Mouse (Mus musculus): Measurements from ENCODE around the gene Kif2a.
A peak's percentile ranks its signal among the peaks of the same experiment; 100 is the strongest.

Gene Kif2a

DNA sequence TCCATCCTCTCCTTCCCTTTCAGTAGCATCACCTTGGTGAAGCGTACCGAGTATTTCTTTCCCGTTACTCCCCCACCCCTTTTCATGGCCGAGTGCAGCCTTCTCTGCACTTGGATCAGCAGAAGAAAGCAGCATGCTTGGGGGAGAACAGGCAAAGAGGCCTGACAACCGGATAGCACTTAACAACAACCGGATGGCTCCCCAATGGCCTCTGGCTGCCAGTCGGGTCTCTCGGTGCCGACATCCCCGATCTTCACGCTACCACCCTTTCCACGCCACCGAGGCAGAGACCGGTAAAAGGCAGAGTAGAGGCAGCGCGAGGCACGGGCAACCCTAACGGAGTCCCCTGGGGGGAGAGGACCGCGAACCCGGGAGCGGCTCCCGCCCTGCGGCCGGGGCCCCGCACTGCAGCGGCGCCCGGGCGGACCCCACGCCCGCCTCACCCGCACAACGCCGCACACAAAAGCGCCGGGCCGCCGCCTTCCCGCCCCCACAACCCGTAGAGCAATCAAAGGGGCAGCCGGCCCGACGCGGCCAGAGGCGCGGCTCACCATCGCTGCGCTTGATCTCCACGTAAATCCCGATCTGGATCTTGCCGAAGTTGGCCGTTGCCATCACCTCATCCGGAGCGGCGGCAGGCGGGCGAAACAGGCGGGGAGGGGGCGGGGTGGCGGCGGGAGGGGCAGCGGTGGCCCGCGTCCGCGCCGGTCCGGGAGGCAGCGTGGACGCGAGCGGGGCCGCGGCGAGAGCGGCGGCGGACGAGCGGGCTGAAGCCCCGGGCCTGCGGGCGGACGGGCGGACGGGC lies at the start of gene Kif2a:
TSS of gene Kif2a (minus strand) at position 666 of the 805 bp plus-strand sequence.
- peak; percentile 75 for DNase-seq

DNA sequence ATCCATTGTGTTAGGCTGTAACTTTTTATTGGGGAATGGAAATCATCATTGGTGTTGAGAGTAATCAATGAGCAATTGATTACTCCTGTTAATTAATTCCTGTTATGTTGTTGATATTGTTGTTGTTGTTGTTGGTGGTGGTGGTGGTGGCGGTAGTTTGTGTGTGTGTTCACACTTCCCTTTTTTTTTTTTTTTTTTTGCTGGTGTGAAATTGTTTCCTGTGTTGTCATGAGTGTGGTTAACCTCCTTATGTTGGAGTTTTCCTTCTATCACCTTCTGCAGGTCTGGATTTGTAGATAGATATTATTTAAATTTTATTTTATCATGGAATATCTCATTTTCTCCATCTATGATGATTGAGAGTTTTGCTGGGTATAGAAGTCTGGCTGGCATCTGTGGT lies 47.1 kb upstream of the Kif2a start:
- no peak for DNase-seq

DNA sequence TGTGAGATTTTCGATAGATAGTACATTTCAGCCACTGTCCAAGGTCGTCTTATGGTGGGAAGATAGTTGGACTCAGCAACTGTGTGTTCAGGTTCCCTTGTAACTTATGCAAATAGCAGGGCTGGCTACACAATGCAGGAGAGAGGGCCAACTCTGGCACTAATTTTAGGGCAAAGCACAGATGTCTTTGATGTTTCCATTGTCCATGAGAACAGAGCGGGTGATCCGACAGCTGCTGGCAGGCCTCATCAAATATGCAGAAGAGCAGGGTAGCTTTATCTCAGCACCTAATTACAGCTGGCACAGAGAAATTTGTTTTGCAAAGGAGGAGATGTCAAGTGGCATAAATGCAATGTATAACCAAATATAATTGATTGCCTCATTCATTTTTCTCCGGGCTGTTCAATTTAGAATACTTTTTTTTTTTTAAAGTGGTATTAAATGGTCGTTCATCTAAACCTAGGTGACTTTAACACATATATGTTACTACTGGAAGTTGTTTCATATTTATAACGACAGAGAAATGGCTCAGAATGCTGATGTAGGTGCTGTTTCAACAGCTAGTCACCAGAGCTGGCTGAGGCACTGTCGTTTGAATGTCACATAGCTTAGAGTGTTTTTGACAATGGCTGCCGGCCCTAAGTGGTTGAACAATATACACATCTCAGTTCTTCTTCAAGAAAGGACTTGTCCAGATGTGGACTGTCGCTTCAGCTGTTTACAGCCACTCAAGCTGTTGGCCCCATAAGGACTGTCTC lies 43.4 kb upstream of the Kif2a start:
- no peak for DNase-seq

DNA sequence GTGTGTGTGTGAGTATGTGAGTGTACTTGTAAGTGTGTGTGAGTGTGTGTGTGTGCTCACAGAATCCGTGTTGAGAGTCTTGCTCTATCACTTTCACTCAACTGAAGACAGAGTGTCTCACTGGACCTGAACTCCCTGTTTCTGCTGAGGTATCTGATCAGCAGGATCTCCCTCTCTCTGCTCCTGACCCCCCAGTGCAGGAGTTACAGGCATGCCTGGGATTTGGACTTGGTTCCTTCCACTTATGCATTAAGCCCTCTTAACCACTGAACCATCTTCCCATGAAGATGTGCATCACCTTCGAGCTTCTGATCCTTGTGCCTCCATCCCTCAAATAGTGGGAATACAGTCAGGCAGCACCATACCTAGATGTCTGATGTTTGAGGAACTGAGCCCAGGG lies 42.3 kb upstream of the Kif2a start:
- DNase-seq: no peak

DNA sequence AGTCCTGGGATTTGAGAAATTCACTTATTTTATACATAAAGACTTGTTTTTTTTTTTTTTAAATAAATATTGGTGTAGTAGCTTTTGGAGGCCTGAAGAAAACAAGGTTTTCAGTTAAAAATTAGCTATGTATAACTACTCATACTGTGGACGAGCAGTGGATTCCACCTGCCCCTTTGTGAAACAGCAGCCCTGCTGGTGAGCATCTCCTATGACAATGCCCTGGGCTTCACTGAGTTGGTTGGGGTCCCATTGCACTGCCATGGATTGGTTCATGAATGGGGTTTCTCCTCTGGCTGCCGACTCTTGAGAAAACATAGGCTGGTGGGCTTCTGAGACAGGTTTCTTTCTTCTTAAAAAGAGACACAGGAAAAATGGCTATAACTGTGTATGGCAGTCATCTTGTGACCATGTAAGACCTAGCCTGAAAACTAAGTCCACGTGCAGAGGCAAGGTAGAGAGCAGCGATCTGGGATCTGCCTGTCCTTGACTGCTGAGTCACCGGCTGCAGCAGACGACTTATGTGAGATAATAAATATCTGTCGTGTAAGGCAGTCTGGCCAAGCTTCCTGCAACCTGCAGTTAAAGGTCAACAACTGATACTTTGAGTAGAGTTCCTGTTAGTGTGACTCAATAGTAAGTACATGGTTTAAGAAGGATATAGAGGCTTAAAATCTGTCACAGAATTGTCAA lies 41.3 kb upstream of the Kif2a start:
- no peak for DNase-seq

DNA sequence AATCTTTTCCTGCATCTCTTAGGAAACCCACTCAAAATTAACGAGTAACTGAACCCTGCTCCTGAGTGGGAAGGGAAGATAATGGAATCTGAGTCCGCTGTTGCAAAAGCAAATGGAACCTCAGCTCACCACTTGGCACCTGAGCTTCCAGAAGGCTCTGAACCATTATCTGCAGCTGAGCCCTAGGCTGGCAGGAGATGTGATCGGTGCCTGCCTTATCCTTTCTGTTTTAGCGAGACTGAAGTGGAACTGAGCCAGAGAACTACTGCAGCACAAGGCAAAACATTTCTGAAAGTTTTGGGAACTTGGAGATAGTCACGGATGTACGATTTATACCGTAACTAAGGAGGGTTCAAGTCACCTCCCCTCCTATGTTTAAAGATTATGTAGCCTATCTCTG lies 38.2 kb upstream of the Kif2a start:
- no peak for DNase-seq

DNA sequence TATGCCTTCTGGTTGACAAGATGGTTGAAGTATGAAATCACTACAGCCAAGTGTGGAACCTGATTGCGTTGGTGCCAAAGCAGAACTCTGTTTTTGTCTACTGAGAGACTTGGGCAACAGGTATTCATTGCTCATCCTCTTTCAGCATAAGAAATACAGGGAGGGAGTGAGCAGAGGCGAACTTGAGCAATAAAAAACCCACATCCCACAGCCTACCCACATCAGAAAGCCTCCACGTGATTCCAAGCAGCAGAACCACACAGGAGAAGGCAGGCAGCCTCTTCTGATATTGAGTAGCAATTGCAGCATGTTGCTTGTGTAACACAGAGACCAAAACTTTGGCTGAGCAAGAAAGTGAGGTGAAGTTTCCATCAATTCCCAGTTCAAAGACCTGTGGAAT lies 37.5 kb upstream of the Kif2a start:
- no peak for DNase-seq

DNA sequence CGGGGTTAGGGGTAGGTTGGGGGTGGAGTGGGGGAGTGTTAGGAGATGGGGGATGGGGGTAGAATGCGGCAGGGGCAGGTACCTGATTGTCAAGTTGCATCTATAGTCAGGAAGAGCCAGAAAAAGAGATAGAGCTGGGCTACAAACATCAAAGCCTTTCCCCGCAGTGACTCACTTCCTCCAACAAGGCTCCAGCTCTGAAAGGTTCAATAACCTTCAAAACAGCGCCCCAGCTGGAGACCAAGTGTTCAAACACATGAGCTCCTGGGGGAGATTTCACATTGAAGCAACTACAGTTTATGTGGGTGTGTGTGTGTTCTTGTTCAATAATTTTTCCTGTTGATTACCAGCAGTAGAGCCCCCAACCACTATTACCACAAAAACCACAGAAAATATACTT lies 34.4 kb upstream of the Kif2a start:
- DNase-seq: peak; percentile 50

DNA sequence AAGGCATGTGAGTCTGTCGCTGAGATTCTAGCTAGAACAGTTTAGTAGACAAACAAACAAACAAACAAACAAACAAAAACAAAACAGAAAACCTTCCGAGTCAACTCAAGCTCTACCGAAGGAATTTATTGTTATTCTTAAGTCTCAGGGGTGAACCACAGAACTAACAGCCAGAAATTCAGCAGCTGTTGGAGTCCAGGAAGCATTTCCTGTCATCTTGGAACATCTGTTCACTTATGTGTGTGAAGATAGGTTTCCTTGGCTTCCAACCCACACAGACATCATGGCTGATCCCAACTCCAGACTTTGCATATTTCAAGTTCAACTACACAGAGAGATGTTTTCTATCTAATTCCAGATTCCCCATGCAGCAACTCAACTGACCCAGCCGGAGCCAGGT lies 32.6 kb upstream of the Kif2a start:
- no peak for DNase-seq

DNA sequence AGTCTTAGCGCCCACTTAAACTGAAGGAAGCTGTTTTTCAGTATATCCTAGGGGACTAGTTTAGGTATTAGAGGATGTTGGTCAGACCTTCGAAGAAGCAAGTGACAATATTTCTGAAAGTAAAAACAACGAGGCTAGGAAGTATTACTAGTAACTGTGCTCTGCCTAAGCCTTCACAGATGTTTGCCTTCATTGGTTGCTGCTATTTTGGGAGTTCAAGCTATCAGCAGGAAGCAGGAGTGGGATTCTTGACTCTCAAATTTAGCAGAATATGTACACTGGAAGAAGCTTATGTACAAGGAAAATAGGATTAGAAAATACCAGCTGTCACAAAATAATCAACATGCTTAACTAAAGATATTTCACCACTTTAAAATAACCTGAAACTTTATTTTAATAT lies 29.4 kb upstream of the Kif2a start:
- DNase-seq: no peak

DNA sequence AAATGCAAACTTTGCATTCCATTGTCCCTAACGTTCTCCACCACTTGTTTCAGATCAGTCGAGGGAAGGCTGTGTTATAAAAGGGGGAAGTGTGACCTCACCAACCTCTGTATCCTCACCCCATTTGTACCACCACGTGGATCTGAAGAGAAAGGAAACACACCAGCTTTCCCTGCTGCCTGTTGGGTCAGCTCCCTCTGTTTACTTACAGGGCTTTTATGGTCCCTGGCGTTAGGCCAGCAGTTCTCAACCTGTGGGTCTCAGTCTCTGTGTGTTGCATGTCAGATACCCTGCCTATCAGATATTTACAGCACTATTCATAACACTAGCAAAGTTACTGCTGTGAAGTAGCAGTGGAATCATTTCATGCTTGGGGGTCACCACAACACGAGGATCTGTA lies 22.3 kb upstream of the Kif2a start:
- DNase-seq: no peak

DNA sequence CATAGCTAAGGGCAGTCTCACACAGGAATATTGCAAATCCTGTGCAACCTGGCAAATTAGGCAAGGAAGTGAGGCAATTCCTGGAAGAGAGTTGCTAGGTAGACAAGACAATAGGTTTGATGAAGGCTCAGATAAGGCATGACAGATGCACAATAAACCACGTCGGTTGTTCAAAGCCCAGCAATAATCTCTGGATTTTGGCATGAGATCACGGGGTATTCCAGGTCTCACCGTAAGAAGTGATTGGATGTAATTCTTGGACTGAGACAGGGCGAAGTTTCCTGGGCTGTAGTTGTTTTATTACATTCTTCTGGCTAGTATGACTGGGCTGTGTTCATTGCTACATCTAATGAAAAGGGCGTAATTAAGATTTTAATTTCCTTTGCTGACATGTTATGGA lies 20.6 kb upstream of the Kif2a start:
- DNase-seq: no peak

DNA sequence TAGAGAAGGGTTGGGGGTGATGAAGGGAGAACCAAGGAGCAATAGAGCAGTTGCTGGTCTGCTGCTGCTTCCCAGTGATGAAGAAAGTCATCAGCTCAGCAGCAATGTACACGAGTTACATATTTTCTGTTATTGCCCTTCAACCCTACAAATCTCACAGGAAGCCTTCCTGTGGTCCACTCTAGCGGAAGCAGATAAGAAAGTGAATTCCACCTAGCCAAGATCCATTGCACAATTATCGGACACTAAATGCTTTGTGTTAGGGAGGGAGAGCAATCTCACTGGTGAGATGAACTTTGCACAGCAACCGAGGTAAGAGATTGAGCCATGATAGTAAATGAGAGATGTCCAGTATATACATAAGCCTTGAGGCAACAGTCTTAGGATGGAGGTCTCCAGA lies 17.6 kb upstream of the Kif2a start:
- no peak for DNase-seq

DNA sequence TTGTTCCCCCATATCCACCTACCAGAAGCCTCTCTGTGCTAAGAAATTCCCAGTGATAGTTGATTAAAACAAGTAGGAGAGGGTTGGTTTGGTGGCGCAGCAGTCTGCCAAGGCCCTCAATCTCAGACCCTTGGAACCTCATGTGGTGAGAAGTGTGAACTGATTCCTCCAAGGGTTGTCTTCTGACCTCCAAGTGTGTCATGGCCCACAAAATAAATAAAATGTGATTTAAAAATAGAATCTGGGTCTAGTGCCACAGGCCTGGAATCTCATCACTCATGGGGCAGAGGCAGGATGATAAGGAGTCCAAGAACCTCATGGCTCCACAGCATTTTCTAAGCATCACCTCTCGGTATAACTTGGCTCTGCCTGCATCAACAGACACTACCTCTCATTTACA lies 16.4 kb upstream of the Kif2a start:
- no peak for DNase-seq

DNA sequence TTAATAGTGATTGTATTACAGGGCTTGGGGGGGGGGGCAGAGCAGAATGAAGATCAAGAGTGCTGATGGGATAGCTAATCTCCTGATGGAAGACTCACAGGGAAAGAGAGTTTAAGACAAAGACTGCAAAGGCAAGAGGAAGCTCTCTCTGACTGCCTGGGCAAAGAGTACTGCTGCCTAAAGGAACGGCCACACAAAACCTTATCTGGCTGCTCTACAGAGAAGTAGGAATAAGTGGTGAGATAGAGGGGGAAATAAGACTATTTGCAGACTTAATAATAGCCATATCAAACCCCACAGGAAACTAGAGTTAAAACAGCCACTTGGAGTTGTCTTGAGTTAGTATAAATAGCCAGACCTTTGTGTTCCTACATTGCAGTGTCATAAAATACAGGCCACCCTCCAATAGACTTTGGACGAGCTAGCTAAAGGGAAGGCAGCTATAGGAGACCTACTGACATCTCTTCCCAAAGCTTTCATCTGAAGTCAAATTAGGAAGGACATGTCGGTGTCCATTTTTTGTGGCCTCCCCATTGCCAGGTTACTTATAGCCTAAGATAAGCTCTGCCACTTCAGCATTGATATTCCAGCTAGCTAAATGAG lies 13.7 kb upstream of the Kif2a start:
- DNase-seq: no peak

DNA sequence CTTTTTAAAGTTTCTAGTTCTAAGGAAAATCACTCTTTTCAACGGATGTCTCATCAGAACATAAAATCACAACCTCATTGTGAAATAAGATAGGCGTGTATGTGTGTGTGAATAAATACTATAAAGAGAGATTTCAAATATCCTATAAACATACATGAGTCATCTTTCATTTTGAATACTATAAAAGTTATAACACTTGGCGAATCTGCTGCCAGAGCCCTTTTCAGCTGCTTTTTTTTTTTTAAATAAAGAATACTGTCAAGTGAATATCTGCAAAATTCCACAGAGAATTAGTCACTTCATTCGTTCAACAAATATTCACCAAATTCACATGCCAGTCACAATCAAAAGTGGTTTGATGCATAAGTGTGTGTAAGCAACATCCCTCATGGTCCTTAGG lies 13.2 kb upstream of the Kif2a start:
- no peak for DNase-seq

DNA sequence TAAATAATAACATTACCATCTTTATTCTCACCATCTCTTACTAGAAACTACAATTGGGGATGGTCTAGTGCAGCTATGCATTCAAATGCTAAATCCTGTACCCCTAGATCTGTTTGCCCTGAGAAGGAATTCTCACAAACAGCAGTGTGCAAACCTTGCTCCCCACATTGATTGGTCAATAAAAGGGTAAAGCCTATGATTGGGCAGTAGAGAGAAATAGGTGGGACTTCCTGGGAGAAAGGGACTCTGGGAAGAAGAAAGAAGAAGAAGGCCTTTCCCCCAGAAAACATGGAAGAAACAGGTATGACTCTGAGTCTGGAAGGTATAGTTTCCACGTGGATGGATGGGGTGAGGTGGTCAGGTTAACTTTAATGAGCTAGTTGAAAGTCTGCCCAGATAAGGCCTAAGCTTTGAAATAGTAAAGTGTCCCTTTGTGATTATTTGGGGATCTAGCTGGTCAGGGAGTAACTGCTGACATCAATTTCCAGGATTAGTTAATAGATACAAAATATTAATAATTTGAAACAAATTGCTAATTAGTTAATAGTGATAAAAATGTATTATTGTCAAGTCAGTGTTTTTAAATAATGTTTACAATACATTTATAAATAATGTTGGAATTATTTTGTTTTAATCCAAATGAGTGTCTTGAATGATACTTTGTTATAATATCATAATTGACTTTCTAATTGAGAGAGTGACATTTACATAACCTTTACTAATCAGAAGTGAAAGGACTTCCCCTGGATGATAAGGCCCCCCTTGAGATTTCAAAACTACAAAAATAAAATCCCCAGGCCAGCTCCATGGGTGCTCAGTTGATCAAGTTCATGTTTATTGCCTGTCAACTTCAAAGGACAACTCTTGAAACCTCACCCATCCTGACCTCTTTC lies 12.3 kb upstream of the Kif2a start:
- DNase-seq: no peak

DNA sequence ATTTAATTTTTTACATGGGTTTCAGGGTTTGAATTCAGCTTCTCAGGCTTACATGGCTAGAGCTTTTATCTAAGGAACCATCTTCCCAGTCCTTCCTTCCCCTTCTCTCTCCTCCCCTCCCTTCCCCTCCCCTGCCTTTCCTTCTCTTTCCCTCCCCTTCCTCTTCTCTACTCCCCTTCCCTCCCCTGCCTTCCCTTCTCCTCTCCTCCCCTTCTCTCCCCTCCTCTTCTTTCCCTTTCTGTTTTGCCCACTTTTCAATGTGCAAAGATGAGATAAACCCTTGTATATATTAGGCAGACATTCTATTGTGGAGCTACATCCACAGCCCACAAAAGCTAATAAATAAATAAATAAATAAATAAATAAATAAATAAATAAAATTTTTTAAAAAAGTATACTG lies 9.3 kb upstream of the Kif2a start:
- no peak for DNase-seq

DNA sequence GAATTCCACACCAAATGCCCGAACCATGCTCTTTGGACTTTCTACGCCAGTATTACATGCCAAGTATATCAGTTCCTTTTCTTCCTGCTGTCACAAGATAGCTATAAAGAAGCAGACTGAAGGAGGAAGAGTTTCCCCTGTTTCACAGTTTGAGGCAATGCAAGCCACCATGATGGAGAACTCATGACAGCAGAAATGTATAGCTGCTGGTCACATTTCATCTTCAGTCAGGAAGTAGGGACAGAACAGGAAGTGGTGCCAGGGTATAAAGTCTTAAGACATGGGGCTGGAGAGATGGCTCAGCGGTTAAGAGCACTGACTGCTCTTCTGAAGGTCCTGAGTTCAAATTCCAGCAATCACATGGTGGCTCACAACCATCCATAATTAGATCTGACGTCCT lies 5.3 kb upstream of the Kif2a start:
- no peak for DNase-seq

DNA sequence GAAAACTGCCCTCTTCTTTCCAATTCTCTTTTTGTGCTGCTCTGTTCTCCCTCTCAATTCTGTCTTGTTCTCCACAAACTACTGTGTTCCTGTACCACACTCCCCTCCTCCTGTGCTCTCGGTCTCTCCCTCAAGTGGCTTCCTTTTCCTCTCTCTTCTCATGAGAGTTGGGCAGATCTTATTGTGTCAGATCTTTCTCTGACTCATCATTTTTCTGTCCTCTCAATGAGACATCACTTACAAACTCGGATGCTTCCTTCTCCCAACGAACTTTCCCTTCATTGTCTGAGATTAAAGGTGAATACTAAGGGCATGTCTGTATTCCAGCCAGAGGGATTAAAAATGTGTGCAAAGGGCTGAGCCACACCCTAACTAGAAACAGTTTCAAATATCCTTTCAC lies 3.7 kb upstream of the Kif2a start:
- DNase-seq: no peak

DNA sequence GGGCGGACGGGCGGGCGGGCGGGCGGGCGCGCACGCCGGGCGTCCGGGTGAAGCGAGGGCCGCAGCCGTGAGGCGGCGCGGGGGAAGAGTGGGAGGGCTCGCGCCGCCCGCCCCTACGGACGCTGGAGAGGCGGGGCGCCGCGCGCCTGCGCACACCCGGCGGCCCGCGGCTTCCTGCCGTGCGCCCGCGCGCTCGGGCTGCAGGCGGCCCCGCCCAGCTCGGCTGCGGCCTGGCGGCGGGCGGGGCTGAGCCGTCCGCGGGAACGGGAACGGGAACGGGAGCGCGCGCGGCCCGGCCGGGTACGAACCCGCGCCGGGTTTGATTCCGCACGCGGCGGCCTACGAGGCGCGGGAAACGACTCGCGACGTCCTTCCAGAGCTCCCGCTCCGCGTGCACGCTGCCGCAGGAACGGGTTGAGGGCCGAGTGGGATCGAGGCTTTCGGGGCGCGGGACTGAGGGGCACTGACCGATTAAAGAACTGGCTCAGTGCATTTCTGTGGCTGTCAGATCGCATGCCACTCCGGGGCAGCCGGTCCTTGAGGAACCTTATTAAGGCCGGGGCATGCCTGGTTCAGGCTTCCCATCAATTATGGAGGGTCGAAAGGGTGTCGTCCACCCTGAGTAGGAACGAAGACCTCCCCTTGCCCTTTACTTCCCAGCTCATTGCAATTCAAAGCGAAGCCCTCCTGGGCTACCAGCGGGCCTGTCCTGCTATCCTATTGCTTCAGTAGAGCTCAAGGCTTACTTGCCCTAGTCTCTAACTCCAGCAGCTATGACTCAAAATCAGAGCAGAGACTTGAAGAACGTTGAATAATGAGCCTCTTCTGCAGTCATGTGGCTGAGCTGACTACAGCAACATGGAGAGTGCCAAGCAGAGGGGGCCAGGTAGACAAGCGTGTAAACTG lies 593 bp upstream of the Kif2a start:
- DNase-seq: peak; percentile 95
